Mouse (Mus musculus): Measurements from ENCODE around the gene Chfr. TPM values are rescaled to one million over a fixed set of nuclear protein-coding genes. Genes with fewer than 3 reads are reported as not detected.
"Not testable (repeated sequence)": the region's sequence is repeated elsewhere in the genome, so short reads cannot be mapped to it uniquely, and the experiment has no call there.

Chfr gene
- total RNA-seq, 2 experiments from 2014 or later: 45.8 to 59.9 TPM

DNA sequence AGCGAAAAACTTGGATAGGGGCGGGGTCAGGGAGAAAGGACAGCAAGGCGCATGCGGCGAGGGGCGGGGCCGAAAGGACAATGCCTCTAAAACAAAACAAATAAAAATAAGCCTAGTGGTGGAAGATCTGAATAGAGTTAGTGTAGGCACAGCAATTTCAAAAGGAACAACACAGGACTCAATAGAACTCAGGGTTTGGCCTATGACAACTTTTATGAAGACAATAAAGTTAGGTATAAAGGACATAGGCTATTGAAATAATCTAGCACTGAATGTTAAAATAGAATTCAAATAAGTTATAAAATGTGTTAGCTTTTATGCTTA, 27.4 kb upstream of the Chfr start:
- no peak for DNase-seq

DNA sequence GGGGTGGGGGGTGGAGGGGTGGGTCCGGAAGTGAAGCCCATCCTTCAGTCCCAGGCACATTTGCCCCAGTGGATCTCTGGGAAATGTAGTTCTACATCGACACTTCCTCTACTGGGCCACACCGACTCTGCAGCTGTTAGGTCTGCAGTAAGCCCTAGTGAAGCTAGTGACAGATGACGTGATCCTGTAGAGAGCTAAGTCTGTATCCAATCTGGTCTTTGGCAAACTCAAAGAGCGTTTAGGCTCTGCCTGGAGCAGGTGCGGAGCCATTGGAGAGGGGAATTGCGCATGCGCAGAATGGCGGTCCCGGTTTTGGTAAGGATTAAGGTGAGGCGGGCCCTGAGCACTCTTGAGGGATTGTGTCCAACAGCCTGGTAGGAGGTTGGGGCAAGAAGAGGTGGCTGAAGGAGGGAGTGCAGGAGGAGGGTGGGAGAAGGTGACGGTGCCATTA, 25.6 kb upstream of the Chfr start, which contains the start of gene Zfp605:
TSS of gene Zfp605 (plus strand) at position 102 of the 451 bp plus-strand sequence.
- DNase-seq: peak; percentile 92 to 93

DNA sequence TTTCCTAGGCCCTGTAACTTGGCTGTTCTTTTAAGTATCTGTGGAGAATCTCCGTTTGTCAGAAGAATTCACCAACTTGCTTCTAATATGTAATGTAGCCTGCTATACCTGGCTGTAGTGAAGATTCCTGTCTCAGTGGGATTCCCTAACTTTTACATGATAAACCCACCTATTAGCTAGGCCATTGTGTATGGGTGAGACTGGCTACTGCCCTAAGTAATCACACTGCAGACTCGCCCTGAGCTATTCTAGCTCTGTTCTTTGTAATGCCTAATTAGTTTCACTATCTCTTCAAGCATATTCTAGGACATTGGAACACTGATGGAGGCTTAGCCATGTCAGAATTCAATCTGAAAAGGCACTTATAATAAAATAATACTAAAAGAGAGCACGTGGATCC, 13.3 kb upstream of the Chfr start:
- not testable (repeated sequence) for DNase-seq

DNA sequence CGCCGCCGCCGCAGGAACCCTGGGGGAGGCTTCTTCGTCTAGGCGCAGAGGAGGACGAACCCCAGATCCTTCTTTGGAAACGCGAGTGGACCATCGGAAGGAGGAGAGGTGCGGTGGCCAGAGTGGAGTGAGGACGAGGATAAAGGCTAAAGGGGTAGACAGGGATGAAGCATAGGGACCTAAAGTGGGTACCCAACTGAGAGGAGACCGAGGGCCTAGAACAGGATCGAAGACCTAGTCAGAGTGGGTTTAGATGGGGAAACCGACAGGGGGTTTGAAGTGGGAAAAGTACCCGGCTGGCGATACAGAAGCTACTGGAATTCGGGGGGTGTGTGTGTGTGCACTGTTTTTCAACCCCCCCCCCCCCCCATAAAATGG, 434 bp downstream of the Chfr start:
- no peak for DNase-seq

DNA sequence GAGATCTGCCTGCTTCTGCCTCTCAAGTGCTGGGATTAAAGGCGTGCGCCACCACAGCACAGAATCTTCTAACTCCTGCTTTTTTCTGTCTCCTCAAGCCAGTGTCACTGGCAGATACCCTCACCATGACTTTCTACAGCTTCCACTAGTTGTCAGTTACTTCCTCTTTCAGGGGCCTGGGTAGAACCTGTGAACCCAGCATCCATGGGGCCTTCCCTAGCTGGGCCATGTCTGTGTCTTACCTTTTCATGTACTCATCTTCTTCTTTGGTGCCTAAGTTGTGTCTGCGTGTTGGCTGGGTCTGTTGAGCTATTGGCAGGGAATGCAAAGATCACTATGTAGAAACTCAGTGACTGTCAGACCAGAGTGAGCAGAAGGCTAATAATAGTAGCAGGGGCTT, 2.2 kb downstream of the Chfr start:
- no peak for DNase-seq

DNA sequence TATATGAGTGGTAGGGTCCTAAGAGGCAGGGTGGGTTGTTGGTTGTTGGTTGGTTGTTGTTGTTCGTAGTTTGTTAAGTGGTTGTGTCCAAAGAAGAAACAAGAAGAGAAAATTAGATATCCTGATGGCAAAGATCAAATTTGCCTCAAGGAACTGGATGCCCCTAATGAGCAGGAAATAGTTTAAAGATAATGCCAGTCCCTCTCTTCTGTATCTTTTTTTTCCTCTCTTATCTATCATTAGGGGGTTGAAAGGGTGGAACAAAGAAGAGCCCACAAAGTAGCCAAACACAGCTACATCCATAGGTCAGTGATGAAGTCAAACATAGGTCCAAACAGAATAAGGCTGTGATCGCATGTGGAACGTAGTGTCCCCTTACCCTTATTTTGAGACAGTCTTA, 3.7 kb downstream of the Chfr start:
- no peak for DNase-seq

DNA sequence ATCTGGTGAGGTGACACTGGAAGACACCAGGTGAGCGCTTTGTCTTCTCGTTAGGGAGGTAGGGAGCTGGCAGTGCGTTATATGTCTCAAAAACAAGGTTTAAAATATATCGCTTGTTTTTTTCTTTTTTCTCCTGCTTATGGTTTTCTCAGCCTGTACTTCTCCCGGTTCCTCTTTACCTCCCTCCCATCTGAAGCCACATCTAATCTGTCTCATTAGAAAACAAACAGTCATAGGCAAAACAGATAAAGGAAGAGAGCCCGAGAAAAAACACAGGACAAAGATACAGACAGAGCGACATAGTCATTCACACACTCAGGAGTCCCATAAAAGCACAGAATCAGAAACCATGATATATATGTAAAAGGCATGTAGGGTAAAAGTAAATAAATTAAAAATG, 4.8 kb downstream of the Chfr start:
- DNase-seq: no peak

DNA sequence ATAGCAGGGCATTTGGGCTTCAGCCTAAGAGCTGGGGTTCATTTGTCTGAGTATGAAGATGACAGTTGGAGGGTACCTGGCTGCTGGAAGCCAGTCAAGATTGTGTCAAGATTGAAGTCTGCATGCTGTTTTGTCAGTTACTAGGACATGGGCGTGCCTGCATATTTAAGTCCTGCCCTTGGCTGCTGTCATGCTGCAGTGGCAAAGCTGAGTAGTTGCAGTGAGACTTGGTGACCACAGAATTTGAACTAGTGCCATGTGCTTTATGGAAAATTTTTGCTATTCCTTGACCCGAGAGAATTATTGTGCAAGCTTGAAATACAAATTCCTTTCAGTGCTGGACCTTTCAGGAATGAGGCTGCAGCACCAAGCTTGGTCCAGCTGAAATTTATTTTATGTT, 6.7 kb downstream of the Chfr start:
- no peak for DNase-seq

DNA sequence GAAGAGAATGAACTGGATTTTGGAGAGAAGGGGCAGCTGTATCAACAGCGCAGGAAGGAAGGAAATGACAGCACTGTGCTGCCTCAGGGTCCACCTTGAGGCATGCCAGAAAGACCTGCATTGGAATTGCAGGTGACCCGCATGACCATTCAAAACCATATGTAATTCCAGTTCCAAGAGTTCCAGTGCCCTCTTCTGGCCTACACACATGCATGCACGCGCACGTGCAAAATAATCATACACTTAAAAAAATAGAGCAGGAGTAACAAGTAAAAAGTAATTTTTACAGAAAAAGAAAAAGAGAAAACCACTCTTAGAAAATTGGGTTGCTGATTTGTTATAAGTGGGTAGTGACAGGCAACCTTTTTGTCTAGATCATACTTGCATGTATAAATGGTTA, 7.4 kb downstream of the Chfr start:
- DNase-seq: no peak

DNA sequence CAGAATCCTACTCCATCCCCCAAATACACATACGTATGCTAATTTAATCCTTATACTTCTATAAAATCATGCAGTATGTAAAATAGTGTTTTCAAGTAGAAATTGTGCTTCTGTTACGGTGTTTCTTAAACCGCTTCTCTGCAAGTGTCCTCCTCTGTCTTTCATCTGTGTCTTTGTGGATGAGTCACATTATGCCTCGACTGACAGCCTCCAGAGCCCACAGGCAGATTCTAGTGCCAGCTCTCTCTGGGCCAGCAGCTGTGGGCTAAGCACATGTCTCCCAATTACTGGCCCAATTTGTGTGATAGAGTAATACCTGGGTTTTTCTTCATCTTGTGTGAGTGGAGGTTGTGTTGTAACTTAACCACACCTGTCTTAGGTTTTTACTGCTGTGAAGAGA, 33.7 kb downstream of the Chfr start:
- DNase-seq: no peak

DNA sequence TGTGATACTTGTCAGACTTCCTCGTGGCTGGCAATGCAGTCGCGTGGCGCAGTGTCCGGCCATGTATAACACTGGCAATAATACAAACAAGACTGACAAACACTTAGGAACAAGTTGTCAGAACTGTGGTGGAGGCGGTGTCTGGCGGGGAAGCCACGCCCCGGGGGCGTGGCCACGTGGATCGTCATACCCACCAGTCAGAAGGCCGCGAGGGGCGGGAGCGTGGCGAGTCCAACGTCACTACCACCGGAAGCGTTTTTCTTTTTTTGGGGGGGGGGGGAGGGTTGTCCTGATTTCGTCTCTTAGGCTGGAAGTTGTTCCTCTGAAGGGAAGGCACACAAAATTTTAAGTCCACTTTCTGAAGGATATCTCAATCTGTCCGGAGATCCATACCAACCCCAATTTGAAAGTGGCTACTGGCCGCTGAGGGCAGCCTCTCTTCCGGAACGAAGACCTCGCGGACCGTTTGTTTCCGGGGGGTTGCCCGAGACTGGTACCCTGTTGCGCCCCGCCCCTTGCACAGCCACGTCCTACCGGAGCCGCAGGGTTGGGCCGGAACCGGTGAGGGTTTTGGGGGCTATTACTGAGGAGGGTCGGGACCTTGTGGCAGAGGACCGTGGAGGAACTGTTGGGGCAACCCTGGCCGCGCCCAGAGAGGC, 40.8 kb downstream of the Chfr start, which contains the start of gene Golga3:
TSS of gene Golga3 (plus strand) at position 340 of the 659 bp plus-strand sequence.
- peak; percentile 87 to 90 for DNase-seq

DNA sequence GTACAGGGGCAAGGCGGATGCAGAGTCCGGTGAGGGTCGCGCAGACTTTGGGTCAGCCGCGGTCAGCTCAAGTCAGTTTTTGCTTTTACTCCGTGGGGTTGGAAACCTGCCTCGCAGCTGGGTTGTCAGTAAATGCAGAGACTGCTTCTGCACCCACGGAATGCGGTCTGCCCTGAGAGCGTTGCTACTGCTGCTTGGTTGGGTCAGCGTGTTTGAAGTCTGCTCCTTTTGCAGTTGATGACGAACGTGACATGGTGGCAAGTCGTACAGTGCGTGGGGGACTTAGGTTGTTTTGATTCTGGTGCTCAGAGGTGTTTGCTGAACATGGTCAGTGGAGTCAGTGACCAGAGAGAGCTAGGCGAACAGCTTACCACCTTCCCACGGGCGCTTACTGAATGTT, 41.4 kb downstream of the Chfr start:
- DNase-seq: no peak

DNA sequence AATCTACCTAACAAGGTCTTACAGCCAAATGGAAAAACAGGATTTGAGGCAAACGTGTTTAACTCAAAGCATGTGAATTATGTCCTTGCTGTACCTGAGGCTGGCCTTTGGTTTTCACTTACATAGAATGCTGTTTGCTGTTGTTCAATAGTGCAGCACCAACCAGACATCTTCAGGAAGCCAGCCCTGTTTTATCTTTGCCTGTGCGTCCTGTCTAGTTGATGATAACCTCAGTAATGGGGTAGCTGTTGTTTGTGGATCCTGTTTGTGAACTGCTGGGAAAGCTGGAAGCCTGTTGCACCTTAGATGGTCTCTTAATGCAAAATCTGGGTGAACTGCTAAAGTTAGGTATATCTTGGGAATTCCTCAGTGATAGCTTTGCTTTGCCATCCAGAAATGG, 43.0 kb downstream of the Chfr start:
- DNase-seq: no peak

DNA sequence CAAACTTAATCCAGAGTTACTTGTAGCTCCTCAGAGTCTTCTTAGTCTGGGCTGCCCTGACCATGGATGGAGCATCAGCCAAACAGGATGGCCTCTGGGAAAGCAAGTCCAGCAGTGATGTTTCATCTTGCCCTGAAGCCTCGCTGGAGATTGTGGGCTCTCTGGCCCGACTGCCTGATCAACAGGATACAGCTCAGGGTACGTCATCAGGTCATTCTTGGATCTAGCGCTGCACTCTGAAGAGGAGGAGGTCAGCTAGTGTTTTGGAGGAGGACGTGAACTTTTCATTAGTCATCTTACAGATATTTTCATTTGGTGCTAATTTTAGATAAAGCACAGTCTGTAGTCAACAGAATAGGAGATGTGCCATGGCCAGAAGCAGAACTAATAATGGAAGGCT, 46.1 kb downstream of the Chfr start:
- no peak for DNase-seq

DNA sequence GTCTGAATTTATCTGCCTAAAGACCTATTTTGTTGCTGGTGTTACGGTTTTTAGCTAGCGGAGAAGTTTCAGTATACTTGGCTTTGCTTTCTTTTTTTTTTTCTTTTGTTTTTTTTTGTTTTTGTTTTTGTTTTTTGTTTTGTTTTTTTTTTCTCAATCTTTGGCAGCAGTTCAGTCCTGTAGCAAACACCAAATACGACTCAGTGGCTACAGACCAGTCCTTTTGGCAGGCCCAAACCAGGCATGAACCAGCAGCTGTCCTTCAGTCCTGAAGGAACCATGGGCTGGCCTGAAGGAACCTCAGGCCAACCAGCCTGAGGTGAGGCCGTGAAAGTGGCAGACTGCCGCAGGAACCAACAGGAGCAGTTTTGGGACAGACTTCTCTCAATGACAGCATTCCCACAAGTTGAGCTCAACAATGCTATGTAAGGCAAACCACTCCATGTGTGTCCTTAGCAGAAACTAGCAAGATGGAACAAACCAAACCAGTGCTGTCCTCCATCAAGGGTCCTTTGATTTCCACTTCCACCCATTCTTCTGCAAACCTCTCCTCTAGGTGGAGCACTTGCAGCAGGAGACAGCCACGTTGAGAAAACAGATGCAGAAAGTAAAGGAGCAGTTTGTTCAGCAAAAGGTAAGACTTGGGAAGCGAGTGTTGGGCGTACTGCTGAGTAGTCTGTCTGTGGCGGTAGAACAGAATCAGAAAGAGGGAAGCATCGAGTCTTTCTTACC, 67.7 kb downstream of the Chfr start:
- DNase-seq: no peak

DNA sequence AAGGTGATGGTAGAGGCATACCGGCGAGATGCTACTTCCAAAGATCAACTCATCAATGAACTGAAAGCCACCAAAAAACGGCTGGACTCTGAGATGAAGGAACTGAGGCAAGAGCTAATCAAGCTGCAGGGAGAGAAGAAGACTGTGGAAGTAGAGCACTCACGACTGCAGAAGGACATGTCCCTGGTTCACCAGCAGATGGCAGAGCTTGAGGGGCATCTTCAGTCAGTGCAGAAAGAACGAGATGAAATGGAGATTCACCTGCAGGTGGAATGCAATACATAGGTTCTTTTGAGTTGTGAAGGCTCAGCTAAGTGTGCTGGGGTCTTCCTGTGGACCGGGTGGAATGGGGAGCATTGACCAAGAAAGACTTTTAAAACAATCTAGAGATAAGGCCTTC, 69.1 kb downstream of the Chfr start:
- DNase-seq: no peak

DNA sequence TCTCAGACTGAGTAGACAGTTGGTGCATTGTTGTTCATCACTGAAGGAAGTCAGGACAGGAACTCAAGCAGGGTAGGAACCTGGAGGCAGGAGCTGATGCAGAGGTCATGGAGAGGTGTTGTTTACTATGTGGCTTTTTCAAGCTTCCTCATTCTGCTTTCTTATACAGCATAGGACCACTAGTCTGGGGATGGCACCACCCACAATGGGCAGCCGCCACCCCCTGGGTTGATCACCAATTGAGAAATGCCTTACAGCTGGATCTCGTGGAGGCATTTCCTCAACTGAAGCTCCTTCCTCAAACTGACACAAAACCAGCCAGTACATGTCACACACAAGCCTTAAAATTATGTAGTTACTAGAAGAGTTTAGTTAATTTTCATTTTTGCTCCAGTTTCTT, 75.7 kb downstream of the Chfr start:
- no peak for DNase-seq

DNA sequence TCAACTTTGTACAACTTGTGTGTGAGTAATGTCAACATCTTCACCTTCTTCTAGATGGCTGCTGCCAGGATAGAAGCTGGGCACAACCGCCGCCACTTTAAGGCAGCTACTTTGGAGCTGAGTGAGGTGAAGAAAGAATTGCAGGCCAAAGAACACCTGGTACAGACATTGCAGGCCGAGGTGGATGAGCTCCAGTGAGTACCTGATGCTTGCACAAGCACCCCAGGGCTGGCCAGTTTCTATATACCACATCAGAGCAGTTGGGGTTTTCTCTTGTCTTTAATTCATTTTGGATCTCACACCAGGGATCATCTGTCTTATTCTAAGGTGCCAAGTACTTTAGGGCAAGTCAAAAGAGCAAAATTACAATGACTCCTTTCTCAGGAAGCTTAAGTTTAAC, 81.1 kb downstream of the Chfr start:
- DNase-seq: no peak

DNA sequence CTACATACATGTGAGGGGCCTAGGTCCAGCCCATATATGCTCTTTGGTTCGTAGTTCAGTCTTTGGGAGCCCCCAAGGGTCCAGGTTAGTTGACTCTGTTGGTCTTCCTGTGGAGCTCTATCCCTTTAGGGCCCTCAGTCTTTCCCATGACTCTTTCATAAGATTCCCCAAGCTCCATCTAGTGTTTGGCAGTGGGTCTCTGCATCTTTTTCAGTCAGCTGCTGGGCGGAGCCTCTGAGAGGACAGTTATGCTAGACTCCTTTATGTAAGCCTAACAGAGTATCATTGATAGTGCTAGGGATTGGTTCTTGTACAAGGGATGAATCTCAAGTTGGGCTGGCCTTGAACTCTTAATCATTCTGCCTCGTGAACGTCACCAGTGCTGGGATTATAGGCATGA, 84.7 kb downstream of the Chfr start:
- no peak for DNase-seq

Other genes starting within 250 kb of the Chfr start
- 10 to 100 TPM; 38.8 to 42.3 TPM for gene Gm15446, start 212.4 kb upstream of the Chfr start, total RNA-seq (2021)
- gene Zfp932, start 139.3 kb upstream of the Chfr start, total RNA-seq (2021): 10 to 100 TPM; 62.9 to 63.6 TPM
- gene Gm17655, start 63.3 kb upstream of the Chfr start, total RNA-seq (2021): 10 to 100 TPM; 14.7 to 20.8 TPM
- under 1 TPM in 1 of 2 experiments, not detected in 1; 0.27 TPM for gene Gm35315, start 41.4 kb upstream of the Chfr start, total RNA-seq (2021)
- gene Plcxd1, start 35.9 kb upstream of the Chfr start, total RNA-seq (2021): 1 to 10 TPM; 3.3 to 4.5 TPM
- gene Gtpbp6, start 27.6 kb upstream of the Chfr start, total RNA-seq (2021): 10 to 100 TPM; 75.8 to 83.0 TPM
- 10 to 100 TPM; 16.0 to 18.3 TPM for gene Zfp605, start 25.8 kb upstream of the Chfr start, total RNA-seq (2021)
- 10 to 100 TPM; 45.5 to 51.6 TPM for gene Golga3, start 40.9 kb downstream of the Chfr start, total RNA-seq (2021)
- 10 to 100 TPM; 38.6 to 48.2 TPM for gene Ankle2, start 95.2 kb downstream of the Chfr start, total RNA-seq (2021)
- 10 to 100 TPM; 57.4 to 62.8 TPM for gene Pgam5, start 134.1 kb downstream of the Chfr start, total RNA-seq (2021)
- 1 to 10 TPM; 8.5 to 9.4 TPM for gene Pxmp2, start 150.3 kb downstream of the Chfr start, total RNA-seq (2021)
- 1 to 10 TPM; 1.2 to 2.1 TPM for gene Pole, start 150.5 kb downstream of the Chfr start, total RNA-seq (2021)
- gene P2rx2, start 207.4 kb downstream of the Chfr start, total RNA-seq (2021): under 1 TPM in 1 of 2 experiments, not detected in 1; 0.27 TPM
- not detected for gene Lrcol1, start 208.9 kb downstream of the Chfr start, total RNA-seq (2021)